Mouse (Mus musculus) adrenal gland, adult (tissue): Measurements from ENCODE around the gene C87436.

Experiments
- DNase-seq, 2 experiments: peaks; one replicate each; pipeline ENCODE4 v3.0.0; 2022 to 2023; ENCODE audit warnings: low spot score in 1 of 2; ENCODE audit not compliant: inconsistent age in 2 of 2

The C87436 gene

GRCm38 (mm10) chr6:86508736-86509135 is 70.6 kb downstream of the C87436 start:
- DNase-seq: no peak

GRCm38 (mm10) chr6:86509194-86509865 is 71.2 kb downstream of the C87436 start:
- DNase-seq: no peak

- no peak for DNase-seq
These were observed 71.7 kb downstream of the C87436 start for GRCm38 (mm10) chr6:86509866-86510200.

GRCm38 (mm10) chr6:86510979-86511378 is 72.8 kb downstream of the C87436 start:
- no peak for DNase-seq

- no peak for DNase-seq
These were observed 75.1 kb downstream of the C87436 start for GRCm38 (mm10) chr6:86513296-86513695.

GRCm38 (mm10) chr6:86516021-86516420 is 77.8 kb downstream of the C87436 start:
- DNase-seq: peak; percentile 73 to 88

GRCm38 (mm10) chr6:86519767-86520345 is 81.7 kb downstream of the C87436 start:
- DNase-seq: no peak

GRCm38 (mm10) chr6:86522001-86522911 is 84.1 kb downstream of the C87436 start:
- DNase-seq: peak; percentile 42 to 58
